In the genomic region with DNA sequence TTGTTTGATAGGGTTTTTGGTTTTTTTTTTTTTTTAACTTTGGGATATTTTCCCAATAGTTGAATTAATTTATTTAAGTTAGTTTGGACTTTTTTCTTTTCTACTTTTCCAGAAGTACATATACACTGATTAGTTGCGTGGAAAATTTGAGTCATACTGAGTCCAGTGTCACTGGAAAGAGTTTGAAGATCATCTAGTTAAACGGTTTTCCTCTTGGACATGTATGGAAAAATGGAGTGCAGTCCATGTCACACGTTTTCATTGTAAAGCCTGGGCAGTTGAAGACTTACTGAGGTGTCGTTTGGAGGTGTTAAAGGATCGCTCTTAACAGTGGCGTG, we compare ENCODE assay signal across 8 mouse cellular contexts. TPM values are rescaled to one million over a fixed set of nuclear protein-coding genes. Genes with fewer than 3 reads are reported as not detected.
DNase-seq lines count a peak whose midpoint lies in the region; ATAC-seq lines count a peak whose summit lies in the region.

No protein-coding gene starts in this region.

- H3K9ac ChIP-seq in kidney, embryonic 16.5 days (replicated peaks; ENCODE audit: low read length), result peak overlapping the region; percentile 97; the same call in 1 of the 2 replicates
- no peak overlapping the region for H3K9ac ChIP-seq in embryonic facial prominence, embryonic 12.5 days
- H3K9ac ChIP-seq in intestine, embryonic 16.5 days (ENCODE audit: low read depth, low read length), result peak overlapping the region; percentile 96; the same call in 1 of the 2 replicates
- no peak overlapping the region for H3K9ac ChIP-seq in neural tube, embryonic 12.5 days

- DNase-seq in kidney, postnatal 10 days, result no peak
- DNase-seq in gastrocnemius, adult 8-10 months (ENCODE audit: low spot score in 2 of 2), result no peak
- no peak for DNase-seq in embryo, embryonic 10.5 days (ENCODE audit: low spot score)
- no peak for DNase-seq in left cerebral cortex, adult 8-10 months (ENCODE audit: low spot score in 2 of 2)

- ATAC-seq in kidney, embryonic 16.5 days (ENCODE audit: low FRiP score, low TSS enrichment), result no peak
- no peak for ATAC-seq in embryonic facial prominence, embryonic 12.5 days (ENCODE audit: insufficient number of reproducible peaks, insufficient read depth, low FRiP score, low TSS enrichment)
- ATAC-seq in intestine, embryonic 16.5 days, result no peak
- ATAC-seq in neural tube, embryonic 12.5 days (ENCODE audit: low FRiP score, low read depth), result no peak

- H3K36me3 ChIP-seq in kidney, embryonic 16.5 days (ENCODE audit: insufficient read depth, low read length), result no peaks in the 10 kb centered on the region
- H3K36me3 ChIP-seq in embryonic facial prominence, embryonic 12.5 days, result no peaks in the 10 kb centered on the region
- no peaks in the 10 kb centered on the region for H3K36me3 ChIP-seq in intestine, embryonic 16.5 days (ENCODE audit: control insufficient read depth, insufficient read depth, low read length)
- no peaks in the 10 kb centered on the region for H3K36me3 ChIP-seq in neural tube, embryonic 12.5 days

- no peaks in the 10 kb centered on the region for H3K27me3 ChIP-seq in kidney, embryonic 16.5 days (ENCODE audit: insufficient read depth, low read length)
- H3K27me3 ChIP-seq in embryonic facial prominence, embryonic 12.5 days, result no peaks in the 10 kb centered on the region
- no peaks in the 10 kb centered on the region for H3K27me3 ChIP-seq in intestine, embryonic 16.5 days (replicated peaks; ENCODE audit: control insufficient read depth, insufficient read depth, low read length)
- H3K27me3 ChIP-seq in neural tube, embryonic 12.5 days (replicated peaks), result no peaks in the 10 kb centered on the region

- H3K4me1 ChIP-seq in kidney, embryonic 16.5 days (ENCODE audit: insufficient read depth, low read length), result peaks cover 16% of the 10 kb centered on the region
- H3K4me1 ChIP-seq in embryonic facial prominence, embryonic 12.5 days, result peaks cover 11% of the 10 kb centered on the region; the same call in 1 of the 2 replicates
- H3K4me1 ChIP-seq in intestine, embryonic 16.5 days (ENCODE audit: control insufficient read depth, insufficient read depth, low read length), result peaks cover 14% of the 10 kb centered on the region
- H3K4me1 ChIP-seq in neural tube, embryonic 12.5 days, result peaks cover 8% of the 10 kb centered on the region; the same call in 1 of the 2 replicates

- 64% methylated on average over 6 of the region's 6 CpGs for WGBS in kidney, embryonic 16.5 days
- 83% methylated on average over 6 of the region's 6 CpGs for WGBS in embryonic facial prominence, embryonic 12.5 days
- WGBS in intestine, embryonic 16.5 days, result 71% methylated on average over 6 of the region's 6 CpGs
- WGBS in neural tube, embryonic 12.5 days, result 79% methylated on average over 6 of the region's 6 CpGs

- peak overlapping the region; percentile 82 for H3K4me2 ChIP-seq in kidney, embryonic 16.5 days (replicated peaks; ENCODE audit: low read depth, low read length)
- H3K4me2 ChIP-seq in embryonic facial prominence, embryonic 12.5 days (replicated peaks), result peak overlapping the region; percentile 82
- H3K4me2 ChIP-seq in intestine, embryonic 16.5 days (ENCODE audit: low read depth, low read length), result peak overlapping the region; percentile 79
- H3K4me2 ChIP-seq in neural tube, embryonic 12.5 days (replicated peaks), result peak overlapping the region; percentile 80

- H3K4me3 ChIP-seq in kidney, embryonic 16.5 days (ENCODE audit: low read length), result peak overlapping the region; percentile 82
- no peak overlapping the region for H3K4me3 ChIP-seq in embryonic facial prominence, embryonic 12.5 days
- H3K4me3 ChIP-seq in intestine, embryonic 16.5 days (ENCODE audit: low read length), result peak overlapping the region; percentile 94
- no peak overlapping the region for H3K4me3 ChIP-seq in neural tube, embryonic 12.5 days

- H3K9me3 ChIP-seq in kidney, embryonic 16.5 days (ENCODE audit: low read length), result no peaks in the 10 kb centered on the region
- H3K9me3 ChIP-seq in embryonic facial prominence, embryonic 12.5 days, result no peaks in the 10 kb centered on the region
- H3K9me3 ChIP-seq in intestine, embryonic 16.5 days (ENCODE audit: control insufficient read depth, low read length), result no peaks in the 10 kb centered on the region
- H3K9me3 ChIP-seq in neural tube, embryonic 12.5 days, result no peaks in the 10 kb centered on the region

- H3K27ac ChIP-seq in kidney, embryonic 16.5 days (ENCODE audit: low read length), result no peak overlapping the region
- no peak overlapping the region for H3K27ac ChIP-seq in embryonic facial prominence, embryonic 12.5 days
- H3K27ac ChIP-seq in intestine, embryonic 16.5 days (ENCODE audit: low read length), result no peak overlapping the region
- H3K27ac ChIP-seq in neural tube, embryonic 12.5 days, result no peak overlapping the region

RNA-seq across cellular contexts. Expression of gene Gars, which starts 1.6 kb away (rescaled TPM):
- polyA plus RNA-seq in kidney, embryonic 16.5 days (2015; fragmentation: Nextera tagmentation; extraction: Ambion mirVana), result 144 and 145 TPM in 2 replicates
- polyA plus RNA-seq in embryonic facial prominence, embryonic 12.5 days (2016; fragmentation: Nextera tagmentation; extraction: Ambion mirVana), result 150 and 151 TPM in 2 replicates
- polyA plus RNA-seq in intestine, embryonic 16.5 days (2015; fragmentation: Nextera tagmentation; extraction: Ambion mirVana), result 159 and 172 TPM in 2 replicates
- polyA plus RNA-seq in neural tube, embryonic 12.5 days (2016; fragmentation: Nextera tagmentation; extraction: Ambion mirVana), result 202 and 206 TPM in 2 replicates
- 10 to 100 TPM; 59.6 to 64.6 (median 60.4) TPM for total RNA-seq in gastrocnemius, adult 8-10 months (2022)
- 100 to 1,000 TPM; 138 to 142 (median 140) TPM for total RNA-seq in left cerebral cortex, adult 8-10 months (2022)

RNA-seq across cellular contexts. Expression of gene Ggct, which starts 46.7 kb away (rescaled TPM):
- 7.9 and 9.8 TPM in 2 replicates for polyA plus RNA-seq in kidney, embryonic 16.5 days (2015; fragmentation: Nextera tagmentation; extraction: Ambion mirVana)
- 9.8 and 12.5 TPM in 2 replicates for polyA plus RNA-seq in embryonic facial prominence, embryonic 12.5 days (2016; fragmentation: Nextera tagmentation; extraction: Ambion mirVana)
- polyA plus RNA-seq in intestine, embryonic 16.5 days (2015; fragmentation: Nextera tagmentation; extraction: Ambion mirVana), result 9.6 and 13.2 TPM in 2 replicates
- polyA plus RNA-seq in neural tube, embryonic 12.5 days (2016; fragmentation: Nextera tagmentation; extraction: Ambion mirVana), result 14.3 and 15.4 TPM in 2 replicates
- total RNA-seq in gastrocnemius, adult 8-10 months (2022), result 10 to 100 TPM in 1 of 4 experiments, 1 to 10 TPM in 3; 8.0 to 10.1 (median 8.7) TPM
- total RNA-seq in left cerebral cortex, adult 8-10 months (2022), result 10 to 100 TPM; 21.8 to 29.0 (median 23.8) TPM

Comparison
In these comparisons a context has a peak if more than half of its experiments do, and no peak if none do; other contexts are left out.
1. H3K4me3 ChIP-seq: peak in kidney, embryonic 16.5 days (single experiment) and intestine, embryonic 16.5 days (single experiment); none in embryonic facial prominence, embryonic 12.5 days (single experiment) and neural tube, embryonic 12.5 days (single experiment).
2. H3K9ac ChIP-seq: peak in kidney, embryonic 16.5 days (single experiment) and intestine, embryonic 16.5 days (single experiment); none in embryonic facial prominence, embryonic 12.5 days (single experiment) and neural tube, embryonic 12.5 days (single experiment).
3. Peak in every context shown above with its lines, with median percentiles within 50 percentile points of each other: H3K4me2 ChIP-seq.